Mouse (Mus musculus) G1E (cell line): ENCODE measurements around the gene Slc6a13. TPM values are rescaled to one million over a fixed set of nuclear protein-coding genes. Genes with fewer than 3 reads are reported as not detected.

Source experiments
- ATAC-seq: 2 replicates; pipeline ENCODE4 v1.8.0; 2016; ENCODE audit warnings: mild to moderate bottlenecking; ENCODE audit not compliant: insufficient number of reproducible peaks, poor library complexity, low FRiP score, severe bottlenecking; ENCODE audit errors: extremely low read depth
- DNase-seq: peaks from one replicate; pipeline ENCODE4 v3.0.0; 2012; ENCODE audit warnings: low spot score
- H3K27me3 ChIP-seq: 2 replicates; pipeline ENCODE4 v1.6.1; 2012; ENCODE audit warnings: mild to moderate bottlenecking, low read length, inconsistent platforms; ENCODE audit not compliant: insufficient read depth
- H3K36me3 ChIP-seq: replicated peaks from 2 replicates; pipeline ENCODE3; 2012; ENCODE audit warnings: mild to moderate bottlenecking, inconsistent platforms
- H3K4me1 ChIP-seq: 2 replicates; pipeline ENCODE4 v1.6.1; 2012; ENCODE audit warnings: low read depth, low read length, inconsistent platforms, mixed read lengths; ENCODE audit not compliant: insufficient read depth
- H3K4me3 ChIP-seq: 2 replicates; pipeline ENCODE4 v1.5.1; 2012; ENCODE audit warnings: low read depth, mild to moderate bottlenecking, inconsistent platforms, low read length, moderate library complexity, mixed read lengths
- H3K9me3 ChIP-seq: replicated peaks from 2 replicates; pipeline ENCODE4 v1.6.1; 2012; ENCODE audit warnings: inconsistent platforms
- CTCF ChIP-seq: IDR thresholded peaks from 2 replicates; pipeline ENCODE4 v1.5.1; 2012; ENCODE audit warnings: low read depth, low read length, inconsistent platforms, mixed read lengths
- GATA1 ChIP-seq: IDR thresholded peaks from 2 replicates; pipeline ENCODE4 v1.6.1; 2012; ENCODE audit warnings: borderline replicate concordance, low read length, inconsistent platforms, mixed read lengths
- GATA2 ChIP-seq: IDR thresholded peaks from 2 replicates; pipeline ENCODE4 v1.6.1; 2012; ENCODE audit warnings: low read depth, low read length, inconsistent platforms, borderline replicate concordance
- POLR2AphosphoS5 ChIP-seq: IDR thresholded peaks from 2 replicates; pipeline ENCODE4 v1.6.1; 2012; ENCODE audit warnings: low read depth, low read length, inconsistent platforms; ENCODE audit not compliant: insufficient replicate concordance
- TAL1 ChIP-seq: conservative IDR thresholded peaks from 2 replicates; pipeline ENCODE4 v1.6.1; 2012; ENCODE audit warnings: low read depth, low read length, inconsistent platforms, mixed read lengths
- polyA plus RNA-seq: library from polyadenylated mRNA; stranded (reverse); fragments of >175 nt; gene quantifications from 2 replicates; pipeline ENCODE4 v1.2.3, GENCODE M21; 2012
- total RNA-seq, 2 experiments: library from RNA; stranded (forward) in 1 of 2; stranded (reverse) in 1 of 2; fragments of 200-1000 nt in 1 of 2; fragments of >200 nt in 1 of 2; fragmentation: Nextera tagmentation in 1 of 2; gene quantifications; 2 replicates each; pipeline ENCODE4 v1.2.3; 2014 to 2017

Slc6a13 gene
- total and polyA plus RNA-seq, 3 experiments: 9.1 to 13.7 (median 11.7) TPM

GRCm38 (mm10) chr6:121303466-121304220 lies 3.6 kb downstream of the Slc6a13 start:
- TF ChIP-seq GATA1 (no peak), CTCF (no peak), TAL1 (no peak), POLR2AphosphoS5 (no peak), GATA2 (no peak)
- DNase-seq (no peak), ATAC-seq (no peak)
- Histone ChIP-seq H3K4me1 (no peaks in the 10 kb centered on the region), H3K27me3 (peaks cover 3% of the 10 kb centered on the region; the same call in 1 of the 2 replicates), H3K9me3 (no peaks in the 10 kb centered on the region), H3K36me3 (no peaks in the 10 kb centered on the region), H3K4me3 (no peak overlapping the region)

- Histone ChIP-seq H3K36me3 (no peaks in the 10 kb centered on the region), H3K4me3 (no peak overlapping the region), H3K27me3 (peaks cover 3% of the 10 kb centered on the region; the same call in 1 of the 2 replicates), H3K9me3 (no peaks in the 10 kb centered on the region), H3K4me1 (no peaks in the 10 kb centered on the region)
- TF ChIP-seq GATA1 (no peak), TAL1 (no peak), GATA2 (no peak), POLR2AphosphoS5 (no peak), CTCF (no peak)
- ATAC-seq (no peak), DNase-seq (no peak)
Observed at GRCm38 (mm10) chr6:121304630-121305029, 4.6 kb downstream of the Slc6a13 start.

GRCm38 (mm10) chr6:121305571-121305970 lies 5.5 kb downstream of the Slc6a13 start:
- no peak for ATAC-seq
- DNase-seq: no peak
- H3K9me3 ChIP-seq: no peaks in the 10 kb centered on the region
- H3K36me3 ChIP-seq: no peaks in the 10 kb centered on the region
- no peak for TF ChIP-seq TAL1
- no peak for TF ChIP-seq GATA1
- TF ChIP-seq CTCF: no peak
- TF ChIP-seq POLR2AphosphoS5: no peak
- TF ChIP-seq GATA2: no peak
- H3K27me3 ChIP-seq: peaks cover 1% of the 10 kb centered on the region; the same call in 1 of the 2 replicates
- no peak overlapping the region for H3K4me3 ChIP-seq
- H3K4me1 ChIP-seq: no peaks in the 10 kb centered on the region

- Histone ChIP-seq H3K4me1 (no peaks in the 10 kb centered on the region), H3K36me3 (no peaks in the 10 kb centered on the region), H3K4me3 (no peak overlapping the region), H3K9me3 (no peaks in the 10 kb centered on the region), H3K27me3 (peaks cover 10% of the 10 kb centered on the region)
- TF ChIP-seq GATA1 (no peak), GATA2 (no peak), TAL1 (no peak), CTCF (no peak)
- no peak for ATAC-seq
- no peak for DNase-seq
Observed at GRCm38 (mm10) chr6:121310984-121311383, 11.0 kb downstream of the Slc6a13 start.

GRCm38 (mm10) chr6:121319099-121319498 lies 19.1 kb downstream of the Slc6a13 start:
- ATAC-seq: no peak
- DNase-seq: no peak
- no peaks in the 10 kb centered on the region for H3K36me3 ChIP-seq
- TF ChIP-seq GATA1 (no peak), GATA2 (no peak), CTCF (no peak), TAL1 (no peak), POLR2AphosphoS5 (no peak)
- no peaks in the 10 kb centered on the region for H3K4me1 ChIP-seq
- no peaks in the 10 kb centered on the region for H3K9me3 ChIP-seq
- H3K4me3 ChIP-seq: no peak overlapping the region
- peaks cover 2% of the 10 kb centered on the region; the same call in 1 of the 2 replicates for H3K27me3 ChIP-seq

- no peaks in the 10 kb centered on the region for H3K36me3 ChIP-seq
- H3K4me1 ChIP-seq: no peaks in the 10 kb centered on the region
- H3K27me3 ChIP-seq: peaks cover 11% of the 10 kb centered on the region; the same call in 1 of the 2 replicates
- no peak for ATAC-seq
- no peaks in the 10 kb centered on the region for H3K9me3 ChIP-seq
- H3K4me3 ChIP-seq: no peak overlapping the region
- TF ChIP-seq GATA2: no peak
- no peak for TF ChIP-seq CTCF
- TF ChIP-seq GATA1: no peak
- TF ChIP-seq TAL1: no peak
- TF ChIP-seq POLR2AphosphoS5: no peak
- DNase-seq: no peak
Observed at GRCm38 (mm10) chr6:121322381-121323110, 22.5 kb downstream of the Slc6a13 start.
